Mouse (Mus musculus): ENCODE measurements around the gene Vpreb2.

- no peak for TF ChIP-seq EP300 (IDR thresholded peaks at IDR 0.05; ENCODE audit: low read depth)
- peak; percentile 95 for TF ChIP-seq CTCF (IDR thresholded peaks at IDR 0.05; ENCODE audit: low read depth)
Measured at GRCm38 (mm10) chr16:17938821-17939220, 41.4 kb upstream of the Vpreb2 start.
